Comparison of ENCODE assay signal across 9 mouse cellular contexts in genomic region chr15:97825941-97826587, GRCm38 (mm10). TPM values are rescaled to one million over a fixed set of nuclear protein-coding genes. Genes with fewer than 3 reads are reported as not detected.
A peak's percentile ranks its signal among the peaks of the same experiment; 100 is the strongest.
DNase-seq lines count a peak whose midpoint lies in the region; ATAC-seq and TF ChIP-seq lines count a peak whose summit lies in the region.
"Had no signal": no experiment of that assay in that cellular context is flagged by ENCODE, and none has a peak within 500 bp of the region (broad histone marks: within the 10 kb centered on the region; RNA-seq: fewer than 3 reads in every experiment).

No protein-coding gene starts in this region.

- H3K27ac ChIP-seq in kidney, postnatal 0 days: peak overlapping the region; percentile 81
- peak overlapping the region; percentile 69 for H3K27ac ChIP-seq in embryonic facial prominence, embryonic 10.5 days (replicated peaks)
- peak overlapping the region; percentile 72 for H3K27ac ChIP-seq in intestine, embryonic 15.5 days

- H3K4me1 ChIP-seq in kidney, postnatal 0 days (replicated peaks; ENCODE audit: insufficient read depth, low read length): peaks cover 71% of the 10 kb centered on the region
- H3K4me1 ChIP-seq in embryonic facial prominence, embryonic 10.5 days: peaks cover 94% of the 10 kb centered on the region
- H3K4me1 ChIP-seq in intestine, embryonic 15.5 days (replicated peaks): peaks cover 80% of the 10 kb centered on the region

- H3K9me3 ChIP-seq in kidney, postnatal 0 days (replicated peaks; ENCODE audit: low read length): no peaks in the 10 kb centered on the region
- H3K9me3 ChIP-seq in embryonic facial prominence, embryonic 10.5 days: no peaks in the 10 kb centered on the region
- no peaks in the 10 kb centered on the region for H3K9me3 ChIP-seq in intestine, embryonic 15.5 days

- H3K27me3 ChIP-seq in kidney, postnatal 0 days (ENCODE audit: insufficient read depth, low read length): no peaks in the 10 kb centered on the region
- H3K27me3 ChIP-seq in embryonic facial prominence, embryonic 10.5 days (replicated peaks; ENCODE audit: low read depth, poor library complexity, severe bottlenecking): peaks cover 15% of the 10 kb centered on the region; the same call in 1 of the 2 replicates
- no peaks in the 10 kb centered on the region for H3K27me3 ChIP-seq in intestine, embryonic 15.5 days (replicated peaks)

- H3K4me2 ChIP-seq in kidney, postnatal 0 days (ENCODE audit: low read length): peak overlapping the region; percentile 58
- peak overlapping the region; percentile 66 for H3K4me2 ChIP-seq in intestine, embryonic 15.5 days (replicated peaks)

- 0 out of 2 replicates have a peak, but pooled peaks cover 14% of the 10 kb centered on the region for H3K36me3 ChIP-seq in kidney, postnatal 0 days (ENCODE audit: insufficient read depth, low read length)
- H3K36me3 ChIP-seq in embryonic facial prominence, embryonic 10.5 days (replicated peaks): peaks cover 12% of the 10 kb centered on the region
- no peaks in the 10 kb centered on the region for H3K36me3 ChIP-seq in intestine, embryonic 15.5 days

- no peak for TF ChIP-seq CTCF in kidney, postnatal 0 days (IDR thresholded peaks at IDR 0.05; ENCODE audit: low read depth)

- peak overlapping the region; percentile 50; the same call in 1 of the 2 replicates for H3K9ac ChIP-seq in kidney, postnatal 0 days (ENCODE audit: low read depth, low read length)
- peak overlapping the region; percentile 41; the same call in 1 of the 2 replicates for H3K9ac ChIP-seq in intestine, embryonic 15.5 days

- no peak for DNase-seq in kidney, postnatal 0 days (ENCODE audit: low spot score)
- DNase-seq in kidney, postnatal 14 days: no peak
- DNase-seq in embryonic facial prominence, embryonic 10.5 days (ENCODE audit: low spot score): no peak
- DNase-seq in naive thymus-derived CD4-positive, alpha-beta T cell, adult 2 months (ENCODE audit: low read depth): peak; percentile 15
- no peak for DNase-seq in embryo, embryonic 10.5 days (ENCODE audit: low spot score)
- DNase-seq in urinary bladder, adult 18-20 months (ENCODE audit: low spot score in 2 of 2): no peak
- no peak for DNase-seq in embryo, embryonic 9.5 days (ENCODE audit: extremely low spot score)
- DNase-seq: adrenal gland, adult 8-10 months had no signal

- H3K4me3 ChIP-seq in kidney, postnatal 0 days (replicated peaks; ENCODE audit: low read depth, low read length): no peak overlapping the region
- peak overlapping the region; percentile 44 for H3K4me3 ChIP-seq in embryonic facial prominence, embryonic 10.5 days
- no peak overlapping the region for H3K4me3 ChIP-seq in intestine, embryonic 15.5 days (replicated peaks)

- ATAC-seq in kidney, postnatal 0 days (replicated peaks; ENCODE audit: low FRiP score, low read depth): no peak
- ATAC-seq in intestine, embryonic 15.5 days: no peak

- 54% methylated on average over 12 of the region's 12 CpGs for WGBS in kidney, postnatal 0 days
- WGBS in embryonic facial prominence, embryonic 10.5 days: 47% methylated on average over 12 of the region's 12 CpGs
- WGBS in intestine, embryonic 15.5 days: 57% methylated on average over 12 of the region's 12 CpGs

RNA-seq across cellular contexts. Expression of gene Hdac7, which starts 18.2 kb away (rescaled TPM):
- polyA plus RNA-seq in kidney, postnatal 0 days (2015; fragmentation: Nextera tagmentation; extraction: Ambion mirVana): 24.5 and 24.7 TPM in 2 replicates
- 26.6 and 30.2 TPM in 2 replicates for polyA plus RNA-seq in embryonic facial prominence, embryonic 10.5 days (2016; fragmentation: Nextera tagmentation; extraction: Ambion mirVana)
- polyA plus RNA-seq in intestine, embryonic 15.5 days (2015; fragmentation: Nextera tagmentation; extraction: Ambion mirVana): 18.0 and 20.6 TPM in 2 replicates

RNA-seq across cellular contexts. Expression of gene Slc48a1, which starts 47.7 kb away (rescaled TPM):
- polyA plus RNA-seq in kidney, postnatal 0 days (2015; fragmentation: Nextera tagmentation; extraction: Ambion mirVana): 86.9 and 108 TPM in 2 replicates
- 17.8 and 18.9 TPM in 2 replicates for polyA plus RNA-seq in embryonic facial prominence, embryonic 10.5 days (2016; fragmentation: Nextera tagmentation; extraction: Ambion mirVana)
- 23.9 and 25.1 TPM in 2 replicates for polyA plus RNA-seq in intestine, embryonic 15.5 days (2015; fragmentation: Nextera tagmentation; extraction: Ambion mirVana)

RNA-seq across cellular contexts. Expression of gene Rapgef3, which starts 58.3 kb away (rescaled TPM):
- polyA plus RNA-seq in kidney, postnatal 0 days (2015; fragmentation: Nextera tagmentation; extraction: Ambion mirVana): 27.5 and 29.2 TPM in 2 replicates
- 5.5 and 5.9 TPM in 2 replicates for polyA plus RNA-seq in embryonic facial prominence, embryonic 10.5 days (2016; fragmentation: Nextera tagmentation; extraction: Ambion mirVana)
- polyA plus RNA-seq in intestine, embryonic 15.5 days (2015; fragmentation: Nextera tagmentation; extraction: Ambion mirVana): 6.9 and 7.8 TPM in 2 replicates
